ENCODE assay signal across 10 mouse cellular contexts in the genomic region with DNA sequence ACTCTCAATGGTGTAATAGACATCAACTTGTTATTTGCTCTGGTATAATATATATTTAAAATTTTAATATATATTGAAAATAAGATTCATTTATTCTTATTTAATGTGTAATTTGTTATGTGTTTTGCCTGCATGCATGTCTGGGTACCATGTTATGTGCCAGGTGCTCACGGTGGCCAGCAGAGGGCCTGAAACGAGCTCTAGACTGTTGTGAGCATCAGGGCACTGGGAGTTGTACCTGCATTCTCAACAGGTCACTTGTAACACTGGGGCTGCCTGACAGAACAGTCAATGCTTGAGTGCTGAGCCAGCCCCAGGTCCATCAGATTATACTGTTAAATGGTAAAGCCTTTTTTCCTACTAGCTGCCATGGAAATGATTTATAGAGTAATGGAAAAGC. TPM values are rescaled to one million over a fixed set of nuclear protein-coding genes. Genes with fewer than 3 reads are reported as not detected.
DNase-seq lines count a peak whose midpoint lies in the region; ATAC-seq and TF ChIP-seq lines count a peak whose summit lies in the region.
"Had no signal": no experiment of that assay in that cellular context is flagged by ENCODE, and none has a peak within 500 bp of the region (broad histone marks: within the 10 kb centered on the region; RNA-seq: fewer than 3 reads in every experiment).

No protein-coding gene starts in this region.

- DNase-seq in testis, postnatal 14 days (ENCODE audit: low spot score), result no peak
- peak; percentile 32 for DNase-seq in brain, adult 2 months (ENCODE audit: low read depth, low spot score)
- DNase-seq in splenic B cell, adult 2 months (ENCODE audit: low read depth, low spot score), result peak; percentile 19
- DNase-seq in spleen, adult 18-20 months, result no peak
- no peak for DNase-seq in ovary, postnatal 14 days (ENCODE audit: low spot score)
- DNase-seq: right cerebral cortex, adult 18-20 months had no signal

- H3K9ac ChIP-seq in hindbrain, embryonic 16.5 days (ENCODE audit: low read depth, low read length), result no peak overlapping the region
- H3K9ac ChIP-seq in hindbrain, embryonic 13.5 days, result no peak overlapping the region
- H3K9ac ChIP-seq: lung, embryonic 15.5 days had no signal

- WGBS in hindbrain, embryonic 16.5 days, result 74% methylated on average over 2 of the region's 2 CpGs
- WGBS in hindbrain, embryonic 13.5 days, result 78% methylated on average over 2 of the region's 2 CpGs

- no peaks in the 10 kb centered on the region for H3K4me1 ChIP-seq in hindbrain, embryonic 16.5 days (ENCODE audit: control insufficient read depth, insufficient read depth, low read depth, low read length)
- no peaks in the 10 kb centered on the region for H3K4me1 ChIP-seq in hindbrain, embryonic 13.5 days (replicated peaks)
- H3K4me1 ChIP-seq in testis, adult 2 months (ENCODE audit: control insufficient read depth, insufficient read depth, low read length), result no peaks in the 10 kb centered on the region
- H3K4me1 ChIP-seq: lung, embryonic 15.5 days had no signal

- H3K27me3 ChIP-seq in hindbrain, embryonic 16.5 days (replicated peaks; ENCODE audit: control insufficient read depth, insufficient read depth, low read length), result no peaks in the 10 kb centered on the region
- no peaks in the 10 kb centered on the region for H3K27me3 ChIP-seq in hindbrain, embryonic 13.5 days
- H3K27me3 ChIP-seq in testis, adult 2 months (ENCODE audit: control insufficient read depth, insufficient read depth, low read length), result no peaks in the 10 kb centered on the region
- no peaks in the 10 kb centered on the region for H3K27me3 ChIP-seq in splenic B cell, adult 2 months (ENCODE audit: control insufficient read depth, insufficient read depth, low read length, poor library complexity, severe bottlenecking)
- H3K27me3 ChIP-seq: lung, embryonic 15.5 days had no signal

- H3K4me2 ChIP-seq in hindbrain, embryonic 16.5 days (ENCODE audit: low read length), result no peak overlapping the region
- H3K4me2 ChIP-seq in hindbrain, embryonic 13.5 days, result no peak overlapping the region
- H3K4me2 ChIP-seq: lung, embryonic 15.5 days had no signal

- H3K4me3 ChIP-seq in hindbrain, embryonic 16.5 days (ENCODE audit: low read length), result no peak overlapping the region
- H3K4me3 ChIP-seq in hindbrain, embryonic 13.5 days, result no peak overlapping the region
- H3K4me3 ChIP-seq in testis, adult 2 months (ENCODE audit: control insufficient read depth, low read depth, low read length), result no peak overlapping the region
- H3K4me3 ChIP-seq: lung, embryonic 15.5 days had no signal

- no peaks in the 10 kb centered on the region for H3K9me3 ChIP-seq in hindbrain, embryonic 16.5 days (ENCODE audit: control insufficient read depth, low read length)
- H3K9me3 ChIP-seq in hindbrain, embryonic 13.5 days, result no peaks in the 10 kb centered on the region
- H3K9me3 ChIP-seq: lung, embryonic 15.5 days had no signal

- TF ChIP-seq POLR2A in testis, adult 2 months (IDR thresholded peaks at IDR 0.05; ENCODE audit: control insufficient read depth, low read depth, low read length), result no peak

- TF ChIP-seq CTCF in testis, adult 2 months (IDR thresholded peaks at IDR 0.05; ENCODE audit: control insufficient read depth, insufficient read depth, insufficient replicate concordance, low read depth, low read length), result 0 out of 2 replicates have a peak, but pooled peaks have one; percentile 14

- peaks cover 14% of the 10 kb centered on the region for H3K36me3 ChIP-seq in hindbrain, embryonic 16.5 days (ENCODE audit: control insufficient read depth, insufficient read depth, low read length)
- peaks cover 28% of the 10 kb centered on the region for H3K36me3 ChIP-seq in hindbrain, embryonic 13.5 days
- H3K36me3 ChIP-seq in testis, adult 2 months (ENCODE audit: control insufficient read depth, insufficient read depth, low read length), result no peaks in the 10 kb centered on the region; the same call in 1 of the 2 replicates
- peaks cover 8% of the 10 kb centered on the region for H3K36me3 ChIP-seq in splenic B cell, adult 2 months (ENCODE audit: control insufficient read depth, insufficient read depth, low read length, poor library complexity, severe bottlenecking)

- ATAC-seq in hindbrain, embryonic 16.5 days, result peak; percentile 63; the same call in 1 of the 2 replicates
- ATAC-seq in hindbrain, embryonic 13.5 days (ENCODE audit: low FRiP score), result no peak

- H3K27ac ChIP-seq in hindbrain, embryonic 16.5 days (ENCODE audit: low read depth, low read length), result no peak overlapping the region
- no peak overlapping the region for H3K27ac ChIP-seq in hindbrain, embryonic 13.5 days
- no peak overlapping the region for H3K27ac ChIP-seq in testis, adult 2 months (ENCODE audit: control insufficient read depth, insufficient read depth, low read depth, low read length)
- H3K27ac ChIP-seq: lung, embryonic 15.5 days had no signal

RNA-seq across cellular contexts. Expression of gene Gin1, which starts 43.2 kb away (rescaled TPM):
- polyA plus RNA-seq in hindbrain, embryonic 16.5 days (2015; fragmentation: Nextera tagmentation; extraction: Ambion mirVana), result 14.0 TPM in 2 replicates
- 17.8 and 17.9 TPM in 2 replicates for polyA plus RNA-seq in hindbrain, embryonic 13.5 days (2015; fragmentation: Nextera tagmentation; extraction: Ambion mirVana)
- 6.2 and 6.6 TPM in 2 replicates for polyA plus RNA-seq in testis, adult 2 months (2012; rRNA removed)

RNA-seq across cellular contexts. Expression of gene Ppip5k2, which starts 43.5 kb away (rescaled TPM):
- 45.5 and 50.6 TPM in 2 replicates for polyA plus RNA-seq in hindbrain, embryonic 16.5 days (2015; fragmentation: Nextera tagmentation; extraction: Ambion mirVana)
- 64.0 and 69.2 TPM in 2 replicates for polyA plus RNA-seq in hindbrain, embryonic 13.5 days (2015; fragmentation: Nextera tagmentation; extraction: Ambion mirVana)
- 8.2 and 8.7 TPM in 2 replicates for polyA plus RNA-seq in testis, adult 2 months (2012; rRNA removed)

Comparison
In these comparisons a context has a peak if more than half of its experiments do, and no peak if none do; other contexts are left out.
1. DNase-seq: peak in brain, adult 2 months (single experiment) and splenic B cell, adult 2 months (single experiment); none in testis, postnatal 14 days (single experiment), spleen, adult 18-20 months (0 of 2) and ovary, postnatal 14 days (single experiment).